Mouse (Mus musculus): ENCODE results near the gene Ptprr. TPM values are rescaled to one million over a fixed set of nuclear protein-coding genes. Genes with fewer than 3 reads are reported as not detected.

Gene Ptprr
- polyA plus RNA-seq, 1 experiment, result 59.4 TPM

- no peak overlapping the region for H3K4me3 ChIP-seq (replicated peaks; ENCODE audit: insufficient read depth, low read depth, low read length)
- TF ChIP-seq CTCF (IDR thresholded peaks at IDR 0.05; ENCODE audit: borderline replicate concordance, insufficient read depth, low read depth, low read length) (no peak), POLR2A (IDR thresholded peaks at IDR 0.05; ENCODE audit: borderline replicate concordance, insufficient read depth, low read length) (no peak)
- no peaks in the 10 kb centered on the region for H3K27me3 ChIP-seq (ENCODE audit: control insufficient read depth, insufficient read depth, low read length)
- no peak overlapping the region for H3K27ac ChIP-seq (ENCODE audit: insufficient read depth, low read length)
- WGBS, result 93% methylated on average over 5 of the region's 5 CpGs
- no peak for DNase-seq
- H3K4me1 ChIP-seq (ENCODE audit: control insufficient read depth, insufficient read depth, low read length), result no peaks in the 10 kb centered on the region
Measured at GRCm38 (mm10) chr10:116181235-116181634, 163.2 kb downstream of the Ptprr start.

DNA sequence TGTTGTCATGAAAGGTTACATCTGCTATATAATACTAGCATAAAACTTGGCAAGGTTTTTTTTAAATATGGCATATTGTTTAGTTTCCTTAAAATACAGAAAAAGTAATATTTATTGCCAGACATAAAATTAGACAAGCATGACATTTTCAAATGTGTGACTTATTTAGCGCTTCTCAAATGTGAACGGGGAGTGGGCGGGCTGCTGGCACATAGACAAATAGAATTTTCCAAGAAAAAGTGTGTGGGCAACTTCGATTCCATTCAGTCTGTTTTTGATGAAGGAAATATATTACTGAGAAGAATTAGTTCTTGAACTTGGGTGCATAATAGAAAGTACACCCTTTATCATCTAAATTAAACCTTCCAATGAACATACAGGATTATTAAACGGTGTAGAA, 164.2 kb downstream of the Ptprr start:
- H3K27ac ChIP-seq (ENCODE audit: insufficient read depth, low read length), result no peak overlapping the region
- H3K27me3 ChIP-seq (ENCODE audit: control insufficient read depth, insufficient read depth, low read length), result no peaks in the 10 kb centered on the region
- TF ChIP-seq CTCF (IDR thresholded peaks at IDR 0.05; ENCODE audit: borderline replicate concordance, insufficient read depth, low read depth, low read length), result no peak
- TF ChIP-seq POLR2A (IDR thresholded peaks at IDR 0.05; ENCODE audit: borderline replicate concordance, insufficient read depth, low read length), result no peak
- 74% methylated on average over 5 of the region's 5 CpGs for WGBS
- H3K4me3 ChIP-seq (replicated peaks; ENCODE audit: insufficient read depth, low read depth, low read length), result no peak overlapping the region
- no peaks in the 10 kb centered on the region for H3K4me1 ChIP-seq (ENCODE audit: control insufficient read depth, insufficient read depth, low read length)
- DNase-seq, result no peak

DNA sequence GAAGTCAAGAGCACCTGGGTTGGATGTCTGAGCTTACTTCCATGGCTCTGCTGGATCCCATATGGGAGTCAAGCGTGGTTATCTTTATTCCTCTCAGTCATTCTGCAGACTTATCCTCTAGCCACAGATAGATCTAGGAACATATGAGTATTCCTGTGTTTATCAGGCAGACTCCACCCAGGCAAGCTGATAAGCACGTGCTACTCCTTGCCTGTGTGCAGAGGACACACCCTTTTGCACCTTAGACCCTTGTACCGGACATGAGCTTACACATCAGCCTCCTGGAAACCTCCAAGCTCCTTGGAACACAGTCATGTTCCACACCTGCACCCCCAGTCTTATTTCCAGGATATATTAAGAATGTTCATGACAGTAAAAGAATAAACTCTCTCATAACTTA, 165.2 kb downstream of the Ptprr start:
- H3K27me3 ChIP-seq (ENCODE audit: control insufficient read depth, insufficient read depth, low read length), result no peaks in the 10 kb centered on the region
- no peak for TF ChIP-seq POLR2A (IDR thresholded peaks at IDR 0.05; ENCODE audit: borderline replicate concordance, insufficient read depth, low read length)
- no peak for TF ChIP-seq CTCF (IDR thresholded peaks at IDR 0.05; ENCODE audit: borderline replicate concordance, insufficient read depth, low read depth, low read length)
- H3K4me1 ChIP-seq (ENCODE audit: control insufficient read depth, insufficient read depth, low read length), result no peaks in the 10 kb centered on the region
- WGBS, result 80% methylated on average over 3 of the region's 3 CpGs
- H3K27ac ChIP-seq (ENCODE audit: insufficient read depth, low read length), result no peak overlapping the region
- no peak for DNase-seq
- no peak overlapping the region for H3K4me3 ChIP-seq (replicated peaks; ENCODE audit: insufficient read depth, low read depth, low read length)

DNA sequence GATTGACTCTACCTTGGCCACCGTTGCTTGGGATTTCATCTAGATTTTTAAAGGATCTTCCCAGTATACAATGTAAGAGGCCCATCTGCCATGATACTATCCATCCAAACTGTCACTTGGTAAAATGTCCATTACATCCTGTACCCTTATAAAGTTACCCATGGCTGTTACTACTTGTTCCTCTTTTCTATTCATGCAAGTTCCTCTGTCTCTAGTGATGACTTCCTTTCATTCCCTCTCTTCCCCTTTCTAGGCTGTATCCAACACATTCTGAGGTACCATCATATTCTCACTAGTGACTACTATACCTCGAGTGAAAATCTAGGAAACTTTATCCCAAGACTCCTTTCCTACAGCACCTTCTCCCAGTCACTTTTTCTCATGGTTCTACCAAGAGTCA, 173.7 kb downstream of the Ptprr start:
- Histone ChIP-seq H3K4me3 (replicated peaks; ENCODE audit: insufficient read depth, low read depth, low read length) (no peak overlapping the region), H3K27ac (ENCODE audit: insufficient read depth, low read length) (no peak overlapping the region), H3K27me3 (ENCODE audit: control insufficient read depth, insufficient read depth, low read length) (no peaks in the 10 kb centered on the region), H3K4me1 (ENCODE audit: control insufficient read depth, insufficient read depth, low read length) (peaks cover 6% of the 10 kb centered on the region)
- DNase-seq, result no peak
- no peak for TF ChIP-seq POLR2A (IDR thresholded peaks at IDR 0.05; ENCODE audit: borderline replicate concordance, insufficient read depth, low read length)
- TF ChIP-seq CTCF (IDR thresholded peaks at IDR 0.05; ENCODE audit: borderline replicate concordance, insufficient read depth, low read depth, low read length), result no peak
- WGBS, result 83% methylated on average over 2 of the region's 2 CpGs

- Histone ChIP-seq H3K27me3 (ENCODE audit: control insufficient read depth, insufficient read depth, low read length) (no peaks in the 10 kb centered on the region), H3K4me1 (ENCODE audit: control insufficient read depth, insufficient read depth, low read length) (peaks cover 6% of the 10 kb centered on the region), H3K27ac (ENCODE audit: insufficient read depth, low read length) (no peak overlapping the region), H3K4me3 (replicated peaks; ENCODE audit: insufficient read depth, low read depth, low read length) (no peak overlapping the region)
- 90% methylated on average over 8 of the region's 8 CpGs for WGBS
- TF ChIP-seq CTCF (IDR thresholded peaks at IDR 0.05; ENCODE audit: borderline replicate concordance, insufficient read depth, low read depth, low read length) (no peak), POLR2A (IDR thresholded peaks at IDR 0.05; ENCODE audit: borderline replicate concordance, insufficient read depth, low read length) (no peak)
- no peak for DNase-seq
Measured at GRCm38 (mm10) chr10:116192293-116192692, 174.3 kb downstream of the Ptprr start.

- Histone ChIP-seq H3K27me3 (ENCODE audit: control insufficient read depth, insufficient read depth, low read length) (no peaks in the 10 kb centered on the region), H3K4me3 (replicated peaks; ENCODE audit: insufficient read depth, low read depth, low read length) (no peak overlapping the region), H3K27ac (ENCODE audit: insufficient read depth, low read length) (no peak overlapping the region), H3K4me1 (ENCODE audit: control insufficient read depth, insufficient read depth, low read length) (peaks cover 6% of the 10 kb centered on the region)
- DNase-seq, result no peak
- TF ChIP-seq POLR2A (IDR thresholded peaks at IDR 0.05; ENCODE audit: borderline replicate concordance, insufficient read depth, low read length) (no peak), CTCF (IDR thresholded peaks at IDR 0.05; ENCODE audit: borderline replicate concordance, insufficient read depth, low read depth, low read length) (no peak)
- WGBS, result 75% methylated on average over 8 of the region's 8 CpGs
Measured at GRCm38 (mm10) chr10:116194409-116194808, 176.4 kb downstream of the Ptprr start.

DNA sequence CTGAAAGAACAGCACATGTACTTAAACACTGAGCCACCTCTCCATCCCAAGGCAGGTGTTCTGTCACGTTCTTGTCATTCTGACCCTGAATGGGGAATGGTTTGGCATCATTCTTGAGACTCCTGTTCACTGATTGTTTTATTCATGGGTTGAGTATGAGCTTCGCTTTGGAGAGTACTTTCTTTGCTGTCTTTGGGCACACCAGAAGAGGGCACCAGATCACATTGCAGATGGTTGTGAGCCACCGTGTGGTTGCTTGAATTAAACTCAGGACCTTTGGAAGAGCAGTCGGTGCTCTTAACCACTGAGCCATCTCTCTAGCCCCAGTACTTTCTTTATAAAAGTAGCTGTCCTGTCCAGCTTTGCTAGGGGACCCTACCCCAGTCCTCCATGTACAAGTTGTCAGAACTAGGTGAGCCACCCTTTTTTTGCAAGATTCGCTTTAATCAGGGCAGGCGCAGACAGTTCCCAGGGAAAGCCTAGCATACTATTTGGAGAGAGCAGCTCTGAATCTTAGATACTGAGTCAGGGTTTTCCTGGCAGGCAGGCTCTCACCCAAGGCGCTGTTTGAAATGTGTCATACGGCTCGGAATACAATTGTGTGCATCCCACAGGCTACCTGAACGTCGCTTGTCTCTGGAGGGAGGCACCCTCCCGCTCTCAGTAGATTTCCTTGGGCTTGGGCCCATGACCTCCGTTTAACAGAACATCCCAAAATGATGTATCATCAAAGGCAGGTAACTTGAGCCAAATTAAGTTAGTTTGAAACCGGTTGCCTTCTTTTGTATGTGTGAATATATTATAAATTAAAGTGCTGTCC, 178.8 kb downstream of the Ptprr start:
- DNase-seq, result peak; percentile 57 to 62
- no peak for TF ChIP-seq POLR2A (IDR thresholded peaks at IDR 0.05; ENCODE audit: borderline replicate concordance, insufficient read depth, low read length)
- TF ChIP-seq CTCF (IDR thresholded peaks at IDR 0.05; ENCODE audit: borderline replicate concordance, insufficient read depth, low read depth, low read length), result peak; percentile 67
- H3K4me1 ChIP-seq (ENCODE audit: control insufficient read depth, insufficient read depth, low read length), result peaks cover 6% of the 10 kb centered on the region
- H3K4me3 ChIP-seq (replicated peaks; ENCODE audit: insufficient read depth, low read depth, low read length), result peak overlapping the region; percentile 2
- 14% methylated on average over 14 of the region's 14 CpGs for WGBS
- H3K27me3 ChIP-seq (ENCODE audit: control insufficient read depth, insufficient read depth, low read length), result no peaks in the 10 kb centered on the region
- peak overlapping the region; percentile 29; the same call in 1 of the 2 replicates for H3K27ac ChIP-seq (ENCODE audit: insufficient read depth, low read length)

- no peak overlapping the region for H3K27ac ChIP-seq (ENCODE audit: insufficient read depth, low read length)
- peak in 1 of 2 experiments; percentile 69 for DNase-seq
- WGBS, result 25% methylated on average over 4 of the region's 4 CpGs
- peak overlapping the region; percentile 2 for H3K4me3 ChIP-seq (replicated peaks; ENCODE audit: insufficient read depth, low read depth, low read length)
- no peak for TF ChIP-seq POLR2A (IDR thresholded peaks at IDR 0.05; ENCODE audit: borderline replicate concordance, insufficient read depth, low read length)
- TF ChIP-seq CTCF (IDR thresholded peaks at IDR 0.05; ENCODE audit: borderline replicate concordance, insufficient read depth, low read depth, low read length), result peak; percentile 50; the same call in 1 of the 2 replicates
- no peaks in the 10 kb centered on the region for H3K27me3 ChIP-seq (ENCODE audit: control insufficient read depth, insufficient read depth, low read length)
- peaks cover 6% of the 10 kb centered on the region for H3K4me1 ChIP-seq (ENCODE audit: control insufficient read depth, insufficient read depth, low read length)
Measured at GRCm38 (mm10) chr10:116197416-116197939, 179.5 kb downstream of the Ptprr start.
